9 mouse cellular contexts compared by ENCODE assay signal in the genomic region with DNA sequence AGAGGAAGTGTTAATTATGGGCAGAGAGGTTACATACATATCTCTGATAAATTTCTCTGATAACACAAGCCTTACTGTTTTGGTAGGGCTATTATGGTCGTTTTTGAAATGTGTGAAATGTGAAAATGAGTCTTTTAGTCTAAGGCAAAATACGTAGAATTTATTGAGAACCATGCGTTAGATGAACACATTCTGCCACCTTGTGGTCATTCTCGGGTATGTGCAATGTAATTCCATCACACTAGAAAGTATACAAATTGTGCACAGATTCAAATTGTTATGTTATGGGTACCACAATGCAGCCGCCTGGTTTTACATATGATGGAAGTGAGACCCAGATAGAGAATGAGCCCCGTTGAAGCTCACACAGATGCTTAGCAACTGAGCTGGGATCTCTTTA.
A peak's percentile ranks its signal among the peaks of the same experiment; 100 is the strongest.
DNase-seq lines count a peak whose midpoint lies in the region; ATAC-seq and TF ChIP-seq lines count a peak whose summit lies in the region.
"Had no signal": no experiment of that assay in that cellular context is flagged by ENCODE, and none has a peak within 500 bp of the region (broad histone marks: within the 10 kb centered on the region; RNA-seq: fewer than 3 reads in every experiment).

No protein-coding gene starts in this region.

- 5% methylated on average over 6 of the region's 6 CpGs for WGBS in kidney, adult 2 months
- 14% methylated on average over 6 of the region's 6 CpGs for WGBS in kidney, embryonic 15.5 days

- no peak overlapping the region for H3K4me2 ChIP-seq in kidney, embryonic 15.5 days
- H3K4me2 ChIP-seq: hindbrain, embryonic 15.5 days had no signal

- no peaks in the 10 kb centered on the region for H3K27me3 ChIP-seq in kidney, adult 2 months (replicated peaks; ENCODE audit: control insufficient read depth, insufficient read depth, low read length)
- H3K27me3 ChIP-seq in kidney, embryonic 15.5 days = no peaks in the 10 kb centered on the region
- no peaks in the 10 kb centered on the region for H3K27me3 ChIP-seq in ES-Bruce4 (ENCODE audit: control insufficient read depth, insufficient read depth, low read length, poor library complexity, severe bottlenecking)
- H3K27me3 ChIP-seq: hindbrain, embryonic 15.5 days had no signal

- TF ChIP-seq EP300 in ES-Bruce4 (IDR thresholded peaks at IDR 0.05; ENCODE audit: insufficient read depth, low read depth, low read length) = no peak

- peak; percentile 10 for DNase-seq in kidney, adult 2 months
- peak; percentile 19 for DNase-seq in 416B (ENCODE audit: low read depth)
- DNase-seq in kidney, postnatal 4 days = peak; percentile 3 to 5
- no peak for DNase-seq in spleen, postnatal 10 days (ENCODE audit: low spot score in 2 of 2)

- H3K9ac ChIP-seq in kidney, embryonic 15.5 days = no peak overlapping the region
- no peak overlapping the region for H3K9ac ChIP-seq in ES-Bruce4 (ENCODE audit: low read depth, poor library complexity, severe bottlenecking)
- H3K9ac ChIP-seq: hindbrain, embryonic 15.5 days had no signal

- no peak for TF ChIP-seq POLR2A in kidney, adult 2 months (IDR thresholded peaks at IDR 0.05; ENCODE audit: low read depth, low read length)
- no peak for TF ChIP-seq POLR2A in ES-Bruce4 (IDR thresholded peaks at IDR 0.05; ENCODE audit: insufficient read depth, low read length)

- no peak for ATAC-seq in kidney, embryonic 15.5 days (replicated peaks; ENCODE audit: low FRiP score)
- ATAC-seq in granulocyte monocyte progenitor cell, adult 5-6 weeks (replicated peaks; ENCODE audit: poor library complexity, severe bottlenecking) = no peak

- no peaks in the 10 kb centered on the region for H3K4me1 ChIP-seq in kidney, adult 2 months (ENCODE audit: control insufficient read depth, insufficient read depth, low read length)
- H3K4me1 ChIP-seq in kidney, embryonic 15.5 days = no peaks in the 10 kb centered on the region
- H3K4me1 ChIP-seq in ES-Bruce4 (ENCODE audit: control insufficient read depth, insufficient read depth, low read length) = no peaks in the 10 kb centered on the region
- H3K4me1 ChIP-seq: hindbrain, embryonic 15.5 days had no signal

- H3K36me3 ChIP-seq in kidney, adult 2 months (ENCODE audit: control insufficient read depth, insufficient read depth, low read length) = no peaks in the 10 kb centered on the region
- H3K36me3 ChIP-seq in kidney, embryonic 15.5 days = no peaks in the 10 kb centered on the region
- H3K36me3 ChIP-seq in ES-Bruce4 (ENCODE audit: control insufficient read depth, insufficient read depth, low read length, poor library complexity, severe bottlenecking) = no peaks in the 10 kb centered on the region
- H3K36me3 ChIP-seq: hindbrain, embryonic 15.5 days had no signal

- H3K9me3 ChIP-seq in kidney, embryonic 15.5 days (replicated peaks) = no peaks in the 10 kb centered on the region
- H3K9me3 ChIP-seq in ES-Bruce4 (replicated peaks; ENCODE audit: control insufficient read depth, insufficient read depth, low read length, poor library complexity, severe bottlenecking) = no peaks in the 10 kb centered on the region
- H3K9me3 ChIP-seq: hindbrain, embryonic 15.5 days had no signal

- H3K4me3 ChIP-seq in kidney, adult 2 months (ENCODE audit: insufficient read depth, low read depth, low read length) = no peak overlapping the region
- no peak overlapping the region for H3K4me3 ChIP-seq in kidney, embryonic 15.5 days (replicated peaks)
- H3K4me3 ChIP-seq in ES-Bruce4 (ENCODE audit: low read depth, low read length) = no peak overlapping the region
- H3K4me3 ChIP-seq: hindbrain, embryonic 15.5 days; myocyte had no signal

- no peak overlapping the region for H3K27ac ChIP-seq in kidney, adult 2 months (ENCODE audit: insufficient read depth, low read depth, low read length)
- H3K27ac ChIP-seq in kidney, embryonic 15.5 days = no peak overlapping the region
- no peak overlapping the region for H3K27ac ChIP-seq in ES-Bruce4 (ENCODE audit: insufficient read depth, low read length)
- H3K27ac ChIP-seq: hindbrain, embryonic 15.5 days had no signal

- 0 out of 2 replicates have a peak, but pooled peaks have one; percentile 3 for TF ChIP-seq CTCF in kidney, adult 2 months (conservative IDR thresholded peaks at IDR 0.05; ENCODE audit: insufficient read depth, insufficient read length, low read depth, low read length)
- TF ChIP-seq CTCF in ES-Bruce4 (IDR thresholded peaks at IDR 0.05; ENCODE audit: low read depth, low read length) = peak; percentile 8

Comparison
In these comparisons a context has a peak if more than half of its experiments do, and no peak if none do; other contexts are left out.
1. DNase-seq: peak in kidney, adult 2 months (single experiment), 416B (single experiment) and kidney, postnatal 4 days (2 of 2); none in spleen, postnatal 10 days (0 of 2).